Mouse (Mus musculus) embryonic facial prominence, embryonic 14.5 days (tissue): ENCODE measurements around the gene Fxr2. TPM values are rescaled to one million over a fixed set of nuclear protein-coding genes. Genes with fewer than 3 reads are reported as not detected.

Source experiments
- ATAC-seq: fragments of 200-750 bp; cut with Nextera tagmentation; 2 replicates; pipeline ENCODE4 v1.8.0; 2017; ENCODE audit warnings: low read depth, moderate number of reproducible peaks, moderate TSS enrichment
- DNase-seq: peaks from one replicate; pipeline ENCODE4 v3.0.0-alpha.2; 2015; ENCODE audit warnings: low spot score
- H3K27ac ChIP-seq: fragments of 300-500 bp; sonication (generic); replicated peaks from 2 replicates; pipeline ENCODE4 v1.5.1; 2014; ENCODE audit warnings: low read depth, mild to moderate bottlenecking, low read length, moderate library complexity
- H3K27me3 ChIP-seq: fragments of 300-500 bp; sonication (generic); replicated peaks from 2 replicates; pipeline ENCODE4 v1.6.1; 2014; ENCODE audit warnings: low read length; ENCODE audit not compliant: control insufficient read depth, insufficient read depth
- H3K36me3 ChIP-seq: fragments of 300-500 bp; sonication (generic); 2 replicates; pipeline ENCODE4 v1.6.1; 2014; ENCODE audit warnings: low read length, mixed read lengths; ENCODE audit not compliant: control insufficient read depth, insufficient read depth
- H3K4me1 ChIP-seq: fragments of 300-500 bp; sonication (generic); 2 replicates; pipeline ENCODE4 v1.6.1; 2014; ENCODE audit warnings: antibody characterized with exemption, low read length; ENCODE audit not compliant: control insufficient read depth, insufficient read depth
- H3K4me2 ChIP-seq: fragments of 300-500 bp; sonication (generic); 2 replicates; pipeline ENCODE4 v1.6.1; 2014; ENCODE audit warnings: low read depth, mild to moderate bottlenecking, low read length, moderate library complexity, mixed read lengths
- H3K4me3 ChIP-seq: fragments of 300-500 bp; sonication (generic); 2 replicates; pipeline ENCODE4 v1.5.1; 2014; ENCODE audit warnings: low read depth, mild to moderate bottlenecking, low read length
- H3K9ac ChIP-seq: fragments of 300-500 bp; sonication (generic); 2 replicates; pipeline ENCODE4 v1.6.1; 2014; ENCODE audit warnings: low read depth, mild to moderate bottlenecking, low read length, moderate library complexity, mixed read lengths
- H3K9me3 ChIP-seq: fragments of 300-500 bp; sonication (generic); 2 replicates; pipeline ENCODE4 v1.6.1; 2016; ENCODE audit warnings: low read length; ENCODE audit not compliant: control insufficient read depth
- WGBS: fragments of 180-500 bp; shearing (Covaris S2); extraction: QIAGEN DNeasy Blood & Tissue Kit; methylation state at CpG from one replicate; pipeline ENCODE4 v1.1.7; 2014; 5-methylcytosine and 5-hydroxymethylcytosine counted together
- polyA plus RNA-seq: library from polyadenylated mRNA; unstranded; fragments of >200 nt; fragmentation: Nextera tagmentation; extraction: Ambion mirVana; gene quantifications from 2 replicates; pipeline ENCODE4 v1.2.1, GENCODE M21; 2014

Gene Fxr2
- polyA plus RNA-seq, 1 experiment from 2014 or later, result 25.4 TPM

- Histone ChIP-seq H3K4me1 (no peaks in the 10 kb centered on the region), H3K36me3 (peaks cover 70% of the 10 kb centered on the region), H3K9me3 (no peaks in the 10 kb centered on the region), H3K4me3 (no peak overlapping the region), H3K9ac (no peak overlapping the region), H3K27me3 (no peaks in the 10 kb centered on the region), H3K27ac (no peak overlapping the region), H3K4me2 (no peak overlapping the region)
- WGBS, result 90% methylated on average over 4 of the region's 4 CpGs
- ATAC-seq (no peak), DNase-seq (no peak)
Measured at GRCm38 (mm10) chr11:69592799-69593198, 40.0 kb upstream of the Fxr2 start.

- 95% methylated on average over 6 of the region's 6 CpGs for WGBS
- Histone ChIP-seq H3K9ac (no peak overlapping the region), H3K4me1 (peaks cover 3% of the 10 kb centered on the region), H3K9me3 (no peaks in the 10 kb centered on the region), H3K4me3 (no peak overlapping the region), H3K4me2 (no peak overlapping the region), H3K27me3 (no peaks in the 10 kb centered on the region), H3K27ac (no peak overlapping the region), H3K36me3 (peaks cover 49% of the 10 kb centered on the region)
- DNase-seq, result no peak
- no peak for ATAC-seq
Measured at GRCm38 (mm10) chr11:69594853-69595252, 37.9 kb upstream of the Fxr2 start.

- Histone ChIP-seq H3K36me3 (peaks cover 11% of the 10 kb centered on the region; the same call in 1 of the 2 replicates), H3K4me1 (peaks cover 17% of the 10 kb centered on the region), H3K4me3 (no peak overlapping the region), H3K27ac (peak overlapping the region; percentile 65; the same call in 1 of the 2 replicates), H3K9me3 (no peaks in the 10 kb centered on the region), H3K27me3 (peaks cover 4% of the 10 kb centered on the region; the same call in 1 of the 2 replicates), H3K9ac (no peak overlapping the region), H3K4me2 (peak overlapping the region; percentile 33; the same call in 1 of the 2 replicates)
- DNase-seq (no peak), ATAC-seq (no peak)
- 12% methylated on average over 9 of the region's 9 CpGs for WGBS
Measured at GRCm38 (mm10) chr11:69599436-69599835, 33.4 kb upstream of the Fxr2 start.

DNA sequence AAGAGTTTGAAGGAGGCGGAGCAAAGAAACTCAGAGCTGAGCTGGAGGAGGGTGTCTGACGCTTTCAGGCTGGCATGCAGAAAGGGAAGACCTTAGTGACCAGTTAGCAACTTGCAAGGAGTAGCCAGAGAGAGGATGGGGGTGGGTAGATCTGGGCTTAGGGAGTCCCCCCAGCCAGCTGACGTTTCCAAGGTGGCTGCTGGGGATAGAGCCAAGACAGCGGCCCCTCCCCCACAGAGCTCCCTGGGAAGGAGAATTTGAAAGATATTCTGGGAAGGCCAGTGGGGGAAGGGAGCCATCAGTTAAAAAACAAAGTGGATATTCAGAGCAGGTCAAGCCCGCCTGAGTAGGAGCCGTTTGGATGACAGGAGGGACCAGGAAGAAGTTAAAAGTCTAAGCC, 32.7 kb upstream of the Fxr2 start:
- peaks cover 6% of the 10 kb centered on the region; the same call in 1 of the 2 replicates for H3K36me3 ChIP-seq
- peak overlapping the region; percentile 65; the same call in 1 of the 2 replicates for H3K27ac ChIP-seq
- H3K9me3 ChIP-seq, result no peaks in the 10 kb centered on the region
- H3K4me3 ChIP-seq, result no peak overlapping the region
- peak overlapping the region; percentile 47; the same call in 1 of the 2 replicates for H3K9ac ChIP-seq
- 9% methylated on average over 6 of the region's 6 CpGs for WGBS
- H3K4me2 ChIP-seq, result peak overlapping the region; percentile 33
- ATAC-seq, result peak; percentile 35; the same call in 1 of the 2 replicates
- H3K4me1 ChIP-seq, result peaks cover 24% of the 10 kb centered on the region
- DNase-seq, result peak; percentile 80
- H3K27me3 ChIP-seq, result peaks cover 5% of the 10 kb centered on the region; the same call in 1 of the 2 replicates

DNA sequence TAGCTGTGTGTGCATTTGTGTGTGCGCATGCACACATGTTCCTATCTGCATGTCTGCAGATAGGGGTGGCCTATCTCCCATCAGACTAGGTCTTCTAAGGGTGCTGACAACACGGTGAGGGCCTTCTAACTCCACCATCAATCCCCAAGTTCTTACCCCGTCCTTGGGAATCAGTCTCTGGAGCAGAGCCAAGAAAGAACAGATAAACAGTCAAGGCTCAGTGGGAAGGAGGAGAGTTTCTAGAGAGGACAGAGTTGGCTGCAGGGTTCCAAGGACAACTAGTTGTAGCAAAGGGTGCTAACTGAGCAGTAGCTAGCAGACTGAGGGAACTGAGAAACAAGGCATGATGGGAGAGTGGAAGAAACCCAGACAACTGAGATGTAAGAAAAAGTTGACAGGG, 31.0 kb upstream of the Fxr2 start:
- no peak for ATAC-seq
- Histone ChIP-seq H3K9me3 (no peaks in the 10 kb centered on the region), H3K4me3 (no peak overlapping the region), H3K27ac (no peak overlapping the region), H3K4me2 (no peak overlapping the region), H3K27me3 (peaks cover 5% of the 10 kb centered on the region; the same call in 1 of the 2 replicates), H3K36me3 (no peaks in the 10 kb centered on the region), H3K4me1 (peaks cover 24% of the 10 kb centered on the region), H3K9ac (no peak overlapping the region)
- WGBS, result 74% methylated on average over 3 of the region's 3 CpGs
- DNase-seq, result no peak

DNA sequence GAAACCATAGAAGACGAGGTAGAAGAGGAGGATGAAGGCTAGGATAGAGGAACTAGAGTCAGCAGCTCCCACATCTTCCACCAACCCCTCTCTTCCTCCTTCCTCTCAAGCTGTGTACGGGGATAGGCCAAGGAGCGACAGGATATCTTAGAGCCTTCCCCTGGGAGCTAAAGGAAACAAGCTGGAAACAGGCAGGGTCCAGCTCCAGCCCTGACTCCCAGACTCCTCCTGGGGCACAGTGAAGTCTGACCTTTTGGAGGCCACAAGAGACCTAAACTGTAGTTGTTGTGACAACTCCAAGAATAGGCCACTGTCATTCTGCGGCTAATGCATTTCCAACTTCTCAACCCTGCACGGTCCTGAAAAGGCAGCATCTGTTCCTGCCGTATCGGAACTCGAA, 29.3 kb upstream of the Fxr2 start:
- Histone ChIP-seq H3K4me2 (0 out of 2 replicates have a peak overlapping the region, but pooled peaks have one; percentile 98), H3K4me1 (peaks cover 24% of the 10 kb centered on the region), H3K27ac (no peak overlapping the region), H3K27me3 (peaks cover 5% of the 10 kb centered on the region; the same call in 1 of the 2 replicates), H3K9me3 (no peaks in the 10 kb centered on the region), H3K36me3 (no peaks in the 10 kb centered on the region), H3K4me3 (0 out of 2 replicates have a peak overlapping the region, but pooled peaks have one; percentile 60), H3K9ac (no peak overlapping the region)
- ATAC-seq (no peak), DNase-seq (no peak)
- 62% methylated on average over 8 of the region's 8 CpGs for WGBS

GRCm38 (mm10) chr11:69604347-69604746, 28.4 kb upstream of the Fxr2 start:
- no peaks in the 10 kb centered on the region for H3K36me3 ChIP-seq
- H3K9me3 ChIP-seq, result no peaks in the 10 kb centered on the region
- H3K4me3 ChIP-seq, result peak overlapping the region; percentile 60
- peaks cover 24% of the 10 kb centered on the region for H3K4me1 ChIP-seq
- no peak overlapping the region for H3K27ac ChIP-seq
- DNase-seq, result no peak
- 45% methylated on average over 3 of the region's 3 CpGs for WGBS
- H3K27me3 ChIP-seq, result peaks cover 5% of the 10 kb centered on the region; the same call in 1 of the 2 replicates
- H3K9ac ChIP-seq, result peak overlapping the region; percentile 68
- H3K4me2 ChIP-seq, result peak overlapping the region; percentile 98
- ATAC-seq, result no peak

DNA sequence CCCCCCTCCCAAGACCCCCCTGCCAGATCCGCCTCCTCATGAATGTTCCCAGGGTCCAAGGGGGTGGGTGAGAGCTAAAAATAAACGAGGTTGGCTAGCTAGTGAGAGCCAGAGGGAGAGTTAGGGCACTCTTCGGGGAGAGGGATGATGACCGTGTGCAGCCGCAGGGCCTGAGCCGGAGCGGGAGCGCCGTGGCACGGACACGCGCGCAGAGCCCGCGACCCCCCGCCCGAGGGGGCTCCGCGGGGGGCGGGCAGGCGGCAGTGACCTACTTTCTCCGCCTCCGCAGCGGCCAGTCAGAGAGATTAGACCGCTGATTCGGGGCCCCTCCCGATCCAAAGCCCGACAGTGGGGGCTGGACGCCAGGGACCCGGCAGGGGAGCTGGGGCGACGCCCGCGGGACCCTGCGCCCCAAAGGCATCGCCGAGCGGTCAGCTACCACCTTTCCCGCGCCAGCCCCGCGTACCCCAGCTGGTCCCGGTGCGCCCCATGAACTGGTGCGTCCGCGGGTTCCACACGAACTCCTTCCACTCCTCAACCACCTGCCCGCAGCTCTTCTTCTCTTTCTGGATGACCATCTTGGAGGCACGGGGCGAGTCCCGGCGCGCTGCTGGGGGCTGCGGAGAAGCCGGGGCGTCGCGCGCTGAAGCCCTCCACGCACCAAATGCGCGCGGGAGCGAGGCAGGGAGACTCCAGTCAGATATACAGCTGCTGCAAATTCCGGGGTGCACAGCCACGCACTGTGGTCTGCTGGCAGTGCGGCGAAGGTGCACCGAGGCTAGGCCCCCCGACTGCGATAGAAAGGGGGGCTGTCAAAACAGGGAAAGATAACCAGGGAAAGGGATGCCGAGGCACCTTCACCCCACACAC, 27.8 kb upstream of the Fxr2 start:
- ATAC-seq (peak; percentile 53), DNase-seq (peak; percentile 31)
- 0% methylated on average over 46 of the region's 73 CpGs for WGBS
- peak overlapping the region; percentile 60 for H3K4me3 ChIP-seq
- H3K9me3 ChIP-seq, result no peaks in the 10 kb centered on the region
- H3K36me3 ChIP-seq, result no peaks in the 10 kb centered on the region
- H3K9ac ChIP-seq, result peak overlapping the region; percentile 68
- H3K27ac ChIP-seq, result no peak overlapping the region; the same call in 1 of the 2 replicates
- peaks cover 19% of the 10 kb centered on the region for H3K4me1 ChIP-seq
- H3K4me2 ChIP-seq, result peak overlapping the region; percentile 98
- peaks cover 5% of the 10 kb centered on the region; the same call in 1 of the 2 replicates for H3K27me3 ChIP-seq
